Mouse (Mus musculus): ENCODE data around the gene Tex2. TPM values are rescaled to one million over a fixed set of nuclear protein-coding genes. Genes with fewer than 3 reads are reported as not detected.
A peak's percentile ranks its signal among the peaks of the same experiment; 100 is the strongest.
"Not testable (repeated sequence)": the region's sequence is repeated elsewhere in the genome, so short reads cannot be mapped to it uniquely, and the experiment has no call there.

Gene Tex2
- polyA plus RNA-seq, 1 experiment from 2014 or later: 8.3 TPM

GRCm38 (mm10) chr11:106633456-106633855 is 20.2 kb upstream of the Tex2 start:
- 97% methylated on average over 2 of the region's 2 CpGs for WGBS
- H3K4me2 ChIP-seq (ENCODE audit: low read depth, low read length, severe bottlenecking): no peak overlapping the region
- no peaks in the 10 kb centered on the region for H3K27me3 ChIP-seq (ENCODE audit: control insufficient read depth, insufficient read depth, low read length)
- no peak overlapping the region for H3K27ac ChIP-seq (ENCODE audit: low read depth, low read length)
- ATAC-seq (replicated peaks; ENCODE audit: low FRiP score) (no peak), DNase-seq (ENCODE audit: low spot score) (no peak)
- 0 out of 2 replicates have a peak, but pooled peaks cover 6% of the 10 kb centered on the region for H3K4me1 ChIP-seq (replicated peaks; ENCODE audit: control insufficient read depth, insufficient read depth, low read length)
- H3K36me3 ChIP-seq (ENCODE audit: control insufficient read depth, insufficient read depth, low read length): no peaks in the 10 kb centered on the region
- H3K9me3 ChIP-seq (ENCODE audit: control insufficient read depth, low read length): no peaks in the 10 kb centered on the region
- no peak overlapping the region for H3K4me3 ChIP-seq (ENCODE audit: low read depth, low read length)
- no peak overlapping the region for H3K9ac ChIP-seq (ENCODE audit: low read length)

- DNase-seq (ENCODE audit: low spot score) (peak; percentile 79), ATAC-seq (replicated peaks; ENCODE audit: low FRiP score) (0 out of 2 replicates have a peak, but pooled peaks have one; percentile 30)
- no peak overlapping the region for H3K27ac ChIP-seq (ENCODE audit: low read depth, low read length)
- H3K4me2 ChIP-seq (ENCODE audit: low read depth, low read length, severe bottlenecking): no peak overlapping the region
- no peak overlapping the region for H3K9ac ChIP-seq (ENCODE audit: low read length)
- WGBS: 24% methylated on average over 6 of the region's 6 CpGs
- no peaks in the 10 kb centered on the region for H3K36me3 ChIP-seq (ENCODE audit: control insufficient read depth, insufficient read depth, low read length)
- no peaks in the 10 kb centered on the region for H3K9me3 ChIP-seq (ENCODE audit: control insufficient read depth, low read length)
- H3K27me3 ChIP-seq (ENCODE audit: control insufficient read depth, insufficient read depth, low read length): no peaks in the 10 kb centered on the region
- no peak overlapping the region for H3K4me3 ChIP-seq (ENCODE audit: low read depth, low read length)
- H3K4me1 ChIP-seq (replicated peaks; ENCODE audit: control insufficient read depth, insufficient read depth, low read length): no peaks in the 10 kb centered on the region
Observed at GRCm38 (mm10) chr11:106627692-106628091, 14.5 kb upstream of the Tex2 start.

- Histone ChIP-seq H3K4me3 (ENCODE audit: low read depth, low read length) (no peak overlapping the region), H3K4me2 (ENCODE audit: low read depth, low read length, severe bottlenecking) (no peak overlapping the region), H3K9me3 (ENCODE audit: control insufficient read depth, low read length) (no peaks in the 10 kb centered on the region), H3K4me1 (replicated peaks; ENCODE audit: control insufficient read depth, insufficient read depth, low read length) (no peaks in the 10 kb centered on the region), H3K36me3 (ENCODE audit: control insufficient read depth, insufficient read depth, low read length) (no peaks in the 10 kb centered on the region), H3K27me3 (ENCODE audit: control insufficient read depth, insufficient read depth, low read length) (no peaks in the 10 kb centered on the region), H3K27ac (ENCODE audit: low read depth, low read length) (no peak overlapping the region), H3K9ac (ENCODE audit: low read length) (no peak overlapping the region)
- 70% methylated on average over 3 of the region's 3 CpGs for WGBS
- ATAC-seq (replicated peaks; ENCODE audit: low FRiP score) (no peak), DNase-seq (ENCODE audit: low spot score) (no peak)
Observed at GRCm38 (mm10) chr11:106625577-106625976, 12.4 kb upstream of the Tex2 start.

- DNase-seq (ENCODE audit: low spot score) (no peak), ATAC-seq (replicated peaks; ENCODE audit: low FRiP score) (no peak)
- no peak overlapping the region for H3K4me2 ChIP-seq (ENCODE audit: low read depth, low read length, severe bottlenecking)
- H3K4me3 ChIP-seq (ENCODE audit: low read depth, low read length): no peak overlapping the region
- H3K27ac ChIP-seq (ENCODE audit: low read depth, low read length): no peak overlapping the region
- no peaks in the 10 kb centered on the region for H3K9me3 ChIP-seq (ENCODE audit: control insufficient read depth, low read length)
- H3K36me3 ChIP-seq (ENCODE audit: control insufficient read depth, insufficient read depth, low read length): no peaks in the 10 kb centered on the region
- H3K9ac ChIP-seq (ENCODE audit: low read length): no peak overlapping the region
- no peaks in the 10 kb centered on the region for H3K27me3 ChIP-seq (ENCODE audit: control insufficient read depth, insufficient read depth, low read length)
- H3K4me1 ChIP-seq (replicated peaks; ENCODE audit: control insufficient read depth, insufficient read depth, low read length): no peaks in the 10 kb centered on the region
- 65% methylated on average over 2 of the region's 2 CpGs for WGBS
Observed at GRCm38 (mm10) chr11:106623629-106624028, 10.4 kb upstream of the Tex2 start.

GRCm38 (mm10) chr11:106622056-106622455 is 8.8 kb upstream of the Tex2 start:
- ATAC-seq (replicated peaks; ENCODE audit: low FRiP score) (no peak), DNase-seq (ENCODE audit: low spot score) (no peak)
- Histone ChIP-seq H3K9ac (ENCODE audit: low read length) (no peak overlapping the region), H3K36me3 (ENCODE audit: control insufficient read depth, insufficient read depth, low read length) (no peaks in the 10 kb centered on the region), H3K4me1 (replicated peaks; ENCODE audit: control insufficient read depth, insufficient read depth, low read length) (no peaks in the 10 kb centered on the region), H3K4me3 (ENCODE audit: low read depth, low read length) (no peak overlapping the region), H3K4me2 (ENCODE audit: low read depth, low read length, severe bottlenecking) (no peak overlapping the region), H3K27me3 (ENCODE audit: control insufficient read depth, insufficient read depth, low read length) (no peaks in the 10 kb centered on the region), H3K27ac (ENCODE audit: low read depth, low read length) (no peak overlapping the region), H3K9me3 (ENCODE audit: control insufficient read depth, low read length) (no peaks in the 10 kb centered on the region)
- WGBS: 83% methylated on average over 8 of the region's 8 CpGs

GRCm38 (mm10) chr11:106618768-106619167 is 5.5 kb upstream of the Tex2 start:
- H3K36me3 ChIP-seq (ENCODE audit: control insufficient read depth, insufficient read depth, low read length); DNase-seq (ENCODE audit: low spot score); H3K4me3 ChIP-seq (ENCODE audit: low read depth, low read length); H3K9ac ChIP-seq (ENCODE audit: low read length); ATAC-seq (replicated peaks; ENCODE audit: low FRiP score); H3K4me2 ChIP-seq (ENCODE audit: low read depth, low read length, severe bottlenecking); H3K4me1 ChIP-seq (replicated peaks; ENCODE audit: control insufficient read depth, insufficient read depth, low read length); H3K27me3 ChIP-seq (ENCODE audit: control insufficient read depth, insufficient read depth, low read length); H3K27ac ChIP-seq (ENCODE audit: low read depth, low read length); H3K9me3 ChIP-seq (ENCODE audit: control insufficient read depth, low read length): not testable (repeated sequence)
- 85% methylated on average over 4 of the region's 4 CpGs for WGBS

GRCm38 (mm10) chr11:106617821-106618580 is 4.8 kb upstream of the Tex2 start:
- Histone ChIP-seq H3K9me3 (ENCODE audit: control insufficient read depth, low read length) (no peaks in the 10 kb centered on the region), H3K27me3 (ENCODE audit: control insufficient read depth, insufficient read depth, low read length) (no peaks in the 10 kb centered on the region), H3K27ac (ENCODE audit: low read depth, low read length) (no peak overlapping the region), H3K4me2 (ENCODE audit: low read depth, low read length, severe bottlenecking) (no peak overlapping the region), H3K4me3 (ENCODE audit: low read depth, low read length) (no peak overlapping the region), H3K4me1 (replicated peaks; ENCODE audit: control insufficient read depth, insufficient read depth, low read length) (0 out of 2 replicates have a peak, but pooled peaks cover 4% of the 10 kb centered on the region), H3K36me3 (ENCODE audit: control insufficient read depth, insufficient read depth, low read length) (no peaks in the 10 kb centered on the region), H3K9ac (ENCODE audit: low read length) (no peak overlapping the region)
- ATAC-seq (replicated peaks; ENCODE audit: low FRiP score) (no peak), DNase-seq (ENCODE audit: low spot score) (no peak)
- 84% methylated on average over 13 of the region's 13 CpGs for whole genome bisulfite sequencing

- no peak overlapping the region for H3K9ac ChIP-seq (ENCODE audit: low read length)
- H3K9me3 ChIP-seq (ENCODE audit: control insufficient read depth, low read length): no peaks in the 10 kb centered on the region
- DNase-seq (ENCODE audit: low spot score): no peak
- no peak overlapping the region for H3K4me2 ChIP-seq (ENCODE audit: low read depth, low read length, severe bottlenecking)
- H3K4me1 ChIP-seq (replicated peaks; ENCODE audit: control insufficient read depth, insufficient read depth, low read length): 0 out of 2 replicates have a peak, but pooled peaks cover 4% of the 10 kb centered on the region
- H3K36me3 ChIP-seq (ENCODE audit: control insufficient read depth, insufficient read depth, low read length): no peaks in the 10 kb centered on the region
- H3K4me3 ChIP-seq (ENCODE audit: low read depth, low read length): no peak overlapping the region
- no peaks in the 10 kb centered on the region for H3K27me3 ChIP-seq (ENCODE audit: control insufficient read depth, insufficient read depth, low read length)
- no peak overlapping the region for H3K27ac ChIP-seq (ENCODE audit: low read depth, low read length)
- no peak for ATAC-seq (replicated peaks; ENCODE audit: low FRiP score)
- WGBS: 82% methylated on average over 4 of the region's 4 CpGs
Observed at GRCm38 (mm10) chr11:106615561-106615960, 2.3 kb upstream of the Tex2 start.

GRCm38 (mm10) chr11:106614339-106614645 is 1.1 kb upstream of the Tex2 start:
- Histone ChIP-seq H3K9ac (ENCODE audit: low read length) (no peak overlapping the region), H3K36me3 (ENCODE audit: control insufficient read depth, insufficient read depth, low read length) (no peaks in the 10 kb centered on the region), H3K4me1 (replicated peaks; ENCODE audit: control insufficient read depth, insufficient read depth, low read length) (0 out of 2 replicates have a peak, but pooled peaks cover 4% of the 10 kb centered on the region), H3K4me2 (ENCODE audit: low read depth, low read length, severe bottlenecking) (no peak overlapping the region), H3K9me3 (ENCODE audit: control insufficient read depth, low read length) (no peaks in the 10 kb centered on the region), H3K27me3 (ENCODE audit: control insufficient read depth, insufficient read depth, low read length) (no peaks in the 10 kb centered on the region), H3K4me3 (ENCODE audit: low read depth, low read length) (no peak overlapping the region), H3K27ac (ENCODE audit: low read depth, low read length) (no peak overlapping the region)
- ATAC-seq (replicated peaks; ENCODE audit: low FRiP score): no peak
- no peak for DNase-seq (ENCODE audit: low spot score)
- 93% methylated on average over 4 of the region's 4 CpGs for WGBS
